Mouse (Mus musculus) forebrain, embryonic 15.5 days (tissue): ENCODE measurements around the gene Gclc. TPM values are rescaled to one million over a fixed set of nuclear protein-coding genes. Genes with fewer than 3 reads are reported as not detected.

Source experiments
- ATAC-seq: fragments of 200-750 bp; cut with Nextera tagmentation; replicated peaks from 2 replicates; pipeline ENCODE4 v1.8.0; 2017; ENCODE audit warnings: mild to moderate bottlenecking, moderate TSS enrichment, moderate library complexity
- H3K27ac ChIP-seq: fragments of 300-500 bp; sonication (generic); replicated peaks from 2 replicates; pipeline ENCODE4 v1.5.1; 2015; ENCODE audit warnings: mild to moderate bottlenecking, inconsistent platforms
- H3K27me3 ChIP-seq: fragments of 300-500 bp; sonication (generic); 2 replicates; pipeline ENCODE4 v1.6.1; 2015; ENCODE audit warnings: inconsistent platforms
- H3K36me3 ChIP-seq: fragments of 300-500 bp; sonication (generic); 2 replicates; pipeline ENCODE4 v1.6.1; 2015; ENCODE audit warnings: mild to moderate bottlenecking, inconsistent platforms
- H3K4me1 ChIP-seq: fragments of 300-500 bp; sonication (generic); 2 replicates; pipeline ENCODE4 v1.6.1; 2015; ENCODE audit warnings: inconsistent platforms
- H3K4me2 ChIP-seq: fragments of 300-500 bp; sonication (generic); replicated peaks from 2 replicates; pipeline ENCODE4 v1.6.1; 2015; ENCODE audit warnings: mild to moderate bottlenecking, inconsistent platforms
- H3K4me3 ChIP-seq: fragments of 300-500 bp; sonication (generic); 2 replicates; pipeline ENCODE4 v1.5.1; 2015; ENCODE audit warnings: mild to moderate bottlenecking, inconsistent platforms
- H3K9ac ChIP-seq: fragments of 300-500 bp; sonication (generic); replicated peaks from 2 replicates; pipeline ENCODE4 v1.6.1; 2015; ENCODE audit warnings: mild to moderate bottlenecking, inconsistent platforms
- H3K9me3 ChIP-seq: fragments of 300-500 bp; sonication (generic); 2 replicates; pipeline ENCODE4 v1.6.1; 2016; ENCODE audit warnings: inconsistent platforms
- whole genome bisulfite sequencing: fragments of 180-500 bp; shearing (Covaris S2); methylation state at CpG from one replicate; pipeline ENCODE4 v1.1.7; 2015; ENCODE audit warnings: mixed read lengths; 5-methylcytosine and 5-hydroxymethylcytosine counted together
- polyA plus RNA-seq: library from polyadenylated mRNA; unstranded; fragments of >200 nt; fragmentation: Nextera tagmentation; extraction: Ambion mirVana; gene quantifications from 2 replicates; pipeline ENCODE4 v1.2.1, GENCODE M21; 2015

The Gclc gene
- polyA plus RNA-seq, 1 experiment from 2014 or later: 18.7 TPM

GRCm38 (mm10) chr9:77771765-77772383, 17.5 kb downstream of the Gclc start:
- 27% methylated on average over 10 of the region's 10 CpGs for WGBS
- H3K4me2 ChIP-seq: no peak overlapping the region
- H3K4me3 ChIP-seq: no peak overlapping the region

GRCm38 (mm10) chr9:77776720-77777515, 22.6 kb downstream of the Gclc start:
- no peak for ATAC-seq
- WGBS: 38% methylated on average over 7 of the region's 7 CpGs
- H3K4me2 ChIP-seq: no peak overlapping the region
- peaks cover 1% of the 10 kb centered on the region; the same call in 1 of the 2 replicates for H3K4me1 ChIP-seq
- no peak overlapping the region for H3K4me3 ChIP-seq
- H3K9ac ChIP-seq: no peak overlapping the region
- H3K9me3 ChIP-seq: no peaks in the 10 kb centered on the region
- H3K27ac ChIP-seq: no peak overlapping the region
- no peaks in the 10 kb centered on the region for H3K27me3 ChIP-seq
- H3K36me3 ChIP-seq: peaks cover 18% of the 10 kb centered on the region

More at GRCm38 (mm10) chr9:77771765-77772383, 17.5 kb downstream of the Gclc start:
- no peaks in the 10 kb centered on the region for H3K9me3 ChIP-seq
- peak; percentile 57; the same call in 1 of the 2 replicates for ATAC-seq
- H3K27ac ChIP-seq: peak overlapping the region; percentile 39; the same call in 1 of the 2 replicates
- peaks cover 8% of the 10 kb centered on the region; the same call in 1 of the 2 replicates for H3K36me3 ChIP-seq
- H3K9ac ChIP-seq: no peak overlapping the region
- H3K4me1 ChIP-seq: peaks cover 13% of the 10 kb centered on the region; the same call in 1 of the 2 replicates
- H3K27me3 ChIP-seq: no peaks in the 10 kb centered on the region

- ATAC-seq: no peak
- H3K4me2 ChIP-seq: no peak overlapping the region
- no peak overlapping the region for H3K9ac ChIP-seq
- no peaks in the 10 kb centered on the region for H3K9me3 ChIP-seq
- no peak overlapping the region for H3K27ac ChIP-seq
- H3K36me3 ChIP-seq: peaks cover 22% of the 10 kb centered on the region
- H3K27me3 ChIP-seq: no peaks in the 10 kb centered on the region
- WGBS: 91% methylated on average over 5 of the region's 5 CpGs
- H3K4me1 ChIP-seq: no peaks in the 10 kb centered on the region
- no peak overlapping the region for H3K4me3 ChIP-seq
Measured at GRCm38 (mm10) chr9:77777622-77778021, 23.3 kb downstream of the Gclc start.

- WGBS: 91% methylated on average over 4 of the region's 4 CpGs
- H3K36me3 ChIP-seq: peaks cover 30% of the 10 kb centered on the region
Measured at GRCm38 (mm10) chr9:77779711-77780110, 25.4 kb downstream of the Gclc start.

GRCm38 (mm10) chr9:77781453-77782163, 27.3 kb downstream of the Gclc start:
- no peaks in the 10 kb centered on the region for H3K4me1 ChIP-seq
- 63% methylated on average over 5 of the region's 5 CpGs for WGBS
- H3K4me3 ChIP-seq: no peak overlapping the region
- peaks cover 34% of the 10 kb centered on the region for H3K36me3 ChIP-seq
- no peaks in the 10 kb centered on the region for H3K27me3 ChIP-seq
- H3K9me3 ChIP-seq: no peaks in the 10 kb centered on the region
- no peak overlapping the region for H3K4me2 ChIP-seq
- no peak overlapping the region for H3K9ac ChIP-seq
- ATAC-seq: no peak
- H3K27ac ChIP-seq: no peak overlapping the region

More at GRCm38 (mm10) chr9:77779711-77780110, 25.4 kb downstream of the Gclc start:
- Histone ChIP-seq H3K9ac (no peak overlapping the region), H3K27me3 (no peaks in the 10 kb centered on the region), H3K4me1 (no peaks in the 10 kb centered on the region), H3K4me2 (no peak overlapping the region), H3K27ac (no peak overlapping the region), H3K4me3 (no peak overlapping the region), H3K9me3 (no peaks in the 10 kb centered on the region)
- ATAC-seq: no peak

GRCm38 (mm10) chr9:77782201-77782600, 27.9 kb downstream of the Gclc start:
- ATAC-seq: no peak
- H3K27me3 ChIP-seq: no peaks in the 10 kb centered on the region
- H3K27ac ChIP-seq: no peak overlapping the region
- no peaks in the 10 kb centered on the region for H3K4me1 ChIP-seq
- no peak overlapping the region for H3K4me3 ChIP-seq
- no peak overlapping the region for H3K4me2 ChIP-seq
- WGBS: 67% methylated on average over 4 of the region's 4 CpGs
- H3K9me3 ChIP-seq: no peaks in the 10 kb centered on the region
- H3K9ac ChIP-seq: no peak overlapping the region
- peaks cover 38% of the 10 kb centered on the region for H3K36me3 ChIP-seq

- Histone ChIP-seq H3K27ac (no peak overlapping the region), H3K27me3 (no peaks in the 10 kb centered on the region), H3K36me3 (peaks cover 46% of the 10 kb centered on the region), H3K4me3 (no peak overlapping the region), H3K4me2 (no peak overlapping the region), H3K9me3 (no peaks in the 10 kb centered on the region), H3K4me1 (no peaks in the 10 kb centered on the region), H3K9ac (no peak overlapping the region)
- WGBS: 94% methylated on average over 13 of the region's 13 CpGs
- ATAC-seq: no peak
Measured at GRCm38 (mm10) chr9:77783006-77783405, 28.7 kb downstream of the Gclc start.

- 87% methylated on average over 8 of the region's 8 CpGs for WGBS
- Histone ChIP-seq H3K9ac (no peak overlapping the region), H3K4me1 (peaks cover 7% of the 10 kb centered on the region; the same call in 1 of the 2 replicates), H3K27me3 (no peaks in the 10 kb centered on the region), H3K4me2 (no peak overlapping the region), H3K4me3 (no peak overlapping the region), H3K9me3 (no peaks in the 10 kb centered on the region), H3K36me3 (peaks cover 44% of the 10 kb centered on the region), H3K27ac (no peak overlapping the region)
- ATAC-seq: no peak
Measured at GRCm38 (mm10) chr9:77785466-77785865, 31.1 kb downstream of the Gclc start.

GRCm38 (mm10) chr9:77787936-77788335, 33.6 kb downstream of the Gclc start:
- no peak overlapping the region for H3K9ac ChIP-seq
- H3K27me3 ChIP-seq: no peaks in the 10 kb centered on the region
- no peak for ATAC-seq
- 88% methylated on average over 7 of the region's 7 CpGs for WGBS
- no peaks in the 10 kb centered on the region for H3K9me3 ChIP-seq
- H3K36me3 ChIP-seq: peaks cover 42% of the 10 kb centered on the region
- peaks cover 7% of the 10 kb centered on the region; the same call in 1 of the 2 replicates for H3K4me1 ChIP-seq
- H3K4me2 ChIP-seq: no peak overlapping the region
- no peak overlapping the region for H3K27ac ChIP-seq
- no peak overlapping the region for H3K4me3 ChIP-seq

GRCm38 (mm10) chr9:77789615-77790348, 35.4 kb downstream of the Gclc start:
- peaks cover 41% of the 10 kb centered on the region for H3K36me3 ChIP-seq
- no peaks in the 10 kb centered on the region for H3K27me3 ChIP-seq
- H3K4me2 ChIP-seq: no peak overlapping the region
- WGBS: 56% methylated on average over 12 of the region's 12 CpGs
- ATAC-seq: peak; percentile 94
- H3K4me3 ChIP-seq: no peak overlapping the region
- no peak overlapping the region for H3K9ac ChIP-seq
- H3K27ac ChIP-seq: peak overlapping the region; percentile 43; the same call in 1 of the 2 replicates
- peaks cover 7% of the 10 kb centered on the region; the same call in 1 of the 2 replicates for H3K4me1 ChIP-seq
- no peaks in the 10 kb centered on the region for H3K9me3 ChIP-seq

GRCm38 (mm10) chr9:77793838-77794237, 39.5 kb downstream of the Gclc start:
- H3K9me3 ChIP-seq: no peaks in the 10 kb centered on the region
- H3K36me3 ChIP-seq: peaks cover 11% of the 10 kb centered on the region
- WGBS: 43% methylated on average over 3 of the region's 3 CpGs
- H3K4me2 ChIP-seq: no peak overlapping the region
- no peaks in the 10 kb centered on the region for H3K27me3 ChIP-seq
- ATAC-seq: no peak
- peaks cover 7% of the 10 kb centered on the region; the same call in 1 of the 2 replicates for H3K4me1 ChIP-seq
- H3K27ac ChIP-seq: no peak overlapping the region
- H3K4me3 ChIP-seq: no peak overlapping the region
- H3K9ac ChIP-seq: no peak overlapping the region
